Mouse (Mus musculus) monocyte, adult 5-6 weeks (primary cell): ENCODE data around the gene Sephs1. TPM values are rescaled to one million over a fixed set of nuclear protein-coding genes. Genes with fewer than 3 reads are reported as not detected.

Source experiments
- ATAC-seq: fragments of 153-309, 156-312 bp; replicated peaks from 2 replicates; pipeline ENCODE4 v1.8.0; 2017; ENCODE audit warnings: mild to moderate bottlenecking; ENCODE audit not compliant: low TSS enrichment, insufficient number of reproducible peaks, severe bottlenecking, poor library complexity, low FRiP score
- total RNA-seq: library from RNA; stranded (forward); fragments of 200-1000, 200-491, 200-594 nt; gene quantifications from 3 replicates; pipeline ENCODE4 v1.2.3, GENCODE M21; 2017

Gene Sephs1
- total RNA-seq, 1 experiment from 2014 or later = 21.2 TPM

- no peak for ATAC-seq
Measured at GRCm38 (mm10) chr2:4950986-4951385, 69.6 kb downstream of the Sephs1 start.

- no peak for ATAC-seq
Measured at GRCm38 (mm10) chr2:4954216-4954760, 72.9 kb downstream of the Sephs1 start.

- no peak for ATAC-seq
Measured at GRCm38 (mm10) chr2:4958039-4958438, 76.7 kb downstream of the Sephs1 start.

Other genes with a start within 250 kb of the Sephs1 start
- gene Prpf18, start 229.5 kb upstream of the Sephs1 start, total RNA-seq = 94.0 to 122 TPM (median 109 TPM) in 3 replicates
- not detected in 3 replicates for gene Bend7, start 163.7 kb upstream of the Sephs1 start, total RNA-seq
- gene Phyh, start 37.5 kb downstream of the Sephs1 start, total RNA-seq = 80.2 to 110 TPM (median 109 TPM) in 3 replicates
- not detected in 3 replicates for gene Ucma, start 94.6 kb downstream of the Sephs1 start, total RNA-seq
- 2.6 to 4.3 TPM (median 3.1 TPM) in 3 replicates for gene Mcm10, start 131.2 kb downstream of the Sephs1 start, total RNA-seq
- gene Optn, start 182.5 kb downstream of the Sephs1 start, total RNA-seq = 5.6 to 9.3 TPM (median 7.3 TPM) in 3 replicates